Mouse (Mus musculus) cerebellum, adult 8-10 months (tissue): ENCODE data around the gene Lrrc25.
A peak's percentile ranks its signal among the peaks of the same experiment; 100 is the strongest.

Source experiments
- DNase-seq: peaks from one replicate; pipeline ENCODE4 v3.0.0; 2022

The Lrrc25 gene

DNA sequence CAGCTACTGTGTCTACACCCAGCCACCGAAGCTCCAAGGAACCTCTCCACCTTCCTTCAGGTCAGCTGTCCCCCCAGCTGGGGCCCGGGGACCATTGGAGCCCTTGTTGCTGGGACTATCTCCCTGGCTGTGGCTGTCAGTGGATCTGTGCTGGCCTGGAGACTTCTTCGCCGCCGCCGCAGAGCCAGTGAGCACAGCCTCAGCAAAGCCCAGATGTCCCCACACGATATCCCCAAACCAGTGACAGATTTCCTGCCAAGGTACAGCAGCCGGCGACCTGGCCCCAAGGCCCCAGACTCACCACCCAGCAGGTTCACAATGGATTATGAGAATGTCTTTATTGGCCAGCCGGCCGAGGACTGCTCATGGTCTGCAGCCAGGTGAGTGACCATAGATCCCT lies 2.0 kb downstream of the Lrrc25 start:
- no peak for DNase-seq

DNA sequence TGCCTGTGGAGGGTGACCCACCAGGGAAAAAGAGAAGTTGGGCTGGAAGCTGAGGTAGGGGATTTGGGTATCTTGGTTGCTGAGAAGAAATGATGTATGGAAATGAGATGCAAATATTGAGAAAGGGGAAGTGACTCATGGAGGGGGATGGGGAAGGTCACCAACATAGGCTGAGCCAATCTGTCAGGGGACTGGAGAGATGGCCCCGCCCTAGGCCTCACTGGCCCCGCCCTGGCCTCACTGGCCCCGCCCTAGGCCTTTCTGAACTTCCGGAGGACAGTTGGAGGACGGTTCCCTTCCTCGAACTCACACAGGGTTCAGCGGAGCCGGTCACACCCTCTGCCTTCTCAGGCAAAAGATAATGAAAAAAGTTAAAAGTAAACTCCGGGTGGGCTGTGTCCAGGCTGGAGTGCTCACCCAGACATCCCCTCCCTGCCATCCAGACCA lies 3.0 kb downstream of the Lrrc25 start:
- DNase-seq = no peak

DNA sequence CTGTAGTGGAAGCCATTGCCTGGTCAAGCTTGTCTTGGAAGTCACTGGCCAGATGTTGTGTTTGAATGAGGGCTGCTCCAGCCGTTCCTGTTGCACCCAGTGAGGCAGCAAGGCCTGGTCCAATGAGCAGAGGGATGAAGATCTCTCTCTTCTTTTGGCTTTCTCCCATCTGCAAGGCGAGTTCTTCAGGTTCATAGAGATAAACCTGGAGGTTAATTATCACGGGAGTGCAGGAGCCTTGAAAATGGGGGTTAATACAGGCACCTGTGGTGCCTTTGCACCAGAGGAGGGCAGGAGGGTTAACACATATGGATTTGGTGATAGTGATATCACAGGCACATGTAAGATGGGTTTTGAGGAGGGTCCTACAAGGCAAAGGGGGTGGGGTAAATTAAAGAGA lies 6.3 kb downstream of the Lrrc25 start:
- DNase-seq = no peak

DNA sequence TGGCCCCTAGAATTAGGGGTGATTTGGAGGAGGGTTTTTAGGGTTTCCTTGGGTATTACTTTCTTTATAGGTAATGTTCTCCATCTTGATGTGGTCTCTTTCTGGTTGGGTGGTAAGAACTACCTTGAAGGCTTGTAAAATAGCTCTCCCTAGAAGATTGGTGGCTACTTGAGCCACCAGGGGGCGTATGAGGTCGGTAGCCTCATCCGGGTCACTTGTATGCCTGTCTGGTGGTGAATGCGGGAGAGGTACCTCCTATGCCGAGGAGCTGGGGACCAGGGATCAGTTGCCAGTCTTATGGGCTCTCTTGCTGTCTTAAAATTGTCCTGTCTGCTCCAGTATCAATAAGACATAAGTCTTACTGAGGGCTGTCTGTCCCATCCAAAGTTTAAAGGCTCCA lies 9.1 kb downstream of the Lrrc25 start:
- no peak for DNase-seq

DNA sequence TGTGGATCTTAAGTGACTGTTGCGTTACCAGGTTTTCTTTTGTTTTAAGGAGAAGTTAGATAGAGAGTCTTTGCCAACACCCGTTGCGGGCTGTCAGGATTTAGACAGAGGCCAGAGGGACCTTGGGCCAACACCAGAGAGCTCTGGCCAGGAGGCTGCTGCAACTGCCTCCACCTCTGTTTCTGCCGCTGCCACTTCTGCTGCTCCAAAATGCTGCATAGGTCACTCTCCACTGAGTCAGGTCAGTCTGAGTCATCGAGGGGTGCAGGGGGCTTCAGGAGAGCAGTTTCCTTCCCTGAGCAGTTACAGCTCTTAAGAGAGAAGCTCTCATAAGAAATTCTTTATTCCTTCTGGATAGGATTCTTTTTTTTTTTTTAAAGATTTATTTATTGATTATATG lies 11.1 kb downstream of the Lrrc25 start:
- no peak for DNase-seq

DNA sequence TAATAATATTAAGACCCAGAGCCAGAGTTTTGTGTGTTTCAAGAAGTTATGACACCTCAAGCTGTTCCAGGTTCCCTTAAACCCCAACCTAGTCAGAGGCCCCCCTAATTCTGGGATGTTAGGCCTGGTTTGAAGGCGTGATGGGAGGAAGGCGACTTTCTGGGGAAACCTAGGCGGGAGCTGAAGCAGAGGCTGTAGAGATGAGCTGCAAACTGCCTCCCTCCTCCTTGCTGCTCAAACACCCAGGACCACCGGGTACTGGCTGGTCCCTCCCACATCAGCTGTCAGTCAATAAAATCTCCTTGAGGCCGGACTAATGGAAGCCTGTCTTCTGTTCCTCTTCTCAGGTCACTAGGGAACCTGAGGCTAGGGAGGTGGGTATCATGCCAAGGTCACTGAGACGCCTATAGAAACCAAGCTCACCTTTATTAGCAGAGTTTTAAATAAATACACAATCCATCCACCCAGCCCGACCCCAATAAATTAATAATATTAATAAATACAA lies 13.1 kb downstream of the Lrrc25 start:
- no peak for DNase-seq

DNA sequence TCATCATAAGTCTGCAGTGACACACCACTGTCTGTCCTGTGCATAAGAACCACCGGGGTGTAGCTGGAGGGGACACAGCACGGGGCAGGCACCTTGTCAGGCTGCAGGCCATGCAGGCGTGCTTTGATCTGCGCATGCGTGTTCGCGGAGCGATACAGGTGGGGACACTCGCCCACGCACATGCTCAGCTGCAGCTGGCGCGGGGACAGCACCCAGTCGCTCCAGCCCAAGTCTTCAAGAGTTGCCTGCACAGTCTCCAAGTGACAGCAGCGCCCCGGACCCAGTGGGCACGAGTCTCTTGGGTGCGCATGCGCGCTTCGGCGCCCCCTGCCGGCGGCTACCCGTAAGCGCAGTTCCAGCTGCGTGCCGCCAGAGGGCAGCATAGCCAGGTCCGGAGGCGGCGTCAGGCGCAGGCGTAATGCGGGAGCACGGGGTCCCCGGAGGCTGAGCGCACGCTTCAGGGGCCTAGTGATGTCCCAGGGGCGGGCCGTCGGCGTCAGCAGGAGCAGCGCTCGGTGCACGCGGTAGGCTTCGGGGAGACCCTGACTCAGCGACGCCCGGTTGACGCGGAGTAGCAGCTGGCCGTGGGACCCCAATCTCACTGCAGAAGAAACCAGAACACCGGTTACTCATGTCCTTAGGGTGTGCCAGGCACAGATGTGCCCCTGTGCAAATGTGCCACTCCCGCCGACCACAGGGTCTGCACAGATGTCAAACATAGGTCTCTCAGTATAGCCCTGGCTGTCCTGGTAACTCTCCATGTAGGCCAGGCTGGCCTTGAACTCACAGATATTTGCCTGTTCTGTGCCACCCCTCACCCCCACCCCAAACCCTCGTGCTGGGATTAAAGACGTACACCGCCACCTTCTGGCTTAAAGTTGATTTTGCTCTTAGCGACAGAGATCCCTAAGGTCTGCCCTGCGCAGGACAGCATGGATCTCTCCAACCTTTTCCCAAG lies 13.9 kb downstream of the Lrrc25 start:
- peak; percentile 96 for DNase-seq

DNA sequence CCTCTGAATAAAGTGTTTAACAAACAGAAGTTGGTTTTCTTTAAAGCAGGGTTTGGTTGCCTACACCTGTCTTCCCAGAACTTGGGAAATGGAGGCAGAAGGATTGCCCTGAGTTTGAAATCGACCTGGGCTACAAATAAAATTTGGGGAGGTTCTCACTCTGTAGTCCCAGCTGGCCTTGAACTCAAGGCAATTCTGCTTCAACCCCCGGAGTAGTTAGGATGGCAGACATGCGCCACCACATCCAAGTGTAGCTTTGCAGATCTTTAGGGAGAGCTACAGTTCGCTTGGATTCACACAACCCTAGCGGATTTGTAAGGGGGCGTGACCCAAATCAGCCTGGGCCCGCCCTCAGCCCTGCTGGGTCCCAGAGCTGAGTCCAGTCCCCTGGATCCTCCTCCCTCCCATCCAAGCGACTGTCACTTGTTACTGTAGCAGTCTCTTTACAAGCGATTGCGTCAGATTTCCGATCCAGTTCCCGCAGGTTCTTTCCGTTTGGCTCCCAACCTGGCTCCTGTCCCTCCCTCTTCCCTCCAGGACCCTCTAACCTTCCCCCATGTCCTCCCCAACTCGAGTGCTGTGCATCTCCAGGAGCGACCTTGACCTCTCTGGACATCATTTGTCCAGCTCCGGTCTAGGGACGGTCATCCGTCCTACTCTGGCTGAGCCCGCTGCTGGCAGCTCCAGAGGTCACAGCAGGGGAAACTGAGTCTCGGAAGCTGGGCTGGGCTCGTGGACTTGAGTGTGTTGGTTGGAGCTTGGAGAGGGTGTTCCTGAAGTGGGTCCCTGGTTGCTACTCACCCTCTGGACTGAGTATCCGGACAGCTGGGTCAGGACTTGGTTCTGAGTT lies 14.8 kb downstream of the Lrrc25 start:
- no peak for DNase-seq

DNA sequence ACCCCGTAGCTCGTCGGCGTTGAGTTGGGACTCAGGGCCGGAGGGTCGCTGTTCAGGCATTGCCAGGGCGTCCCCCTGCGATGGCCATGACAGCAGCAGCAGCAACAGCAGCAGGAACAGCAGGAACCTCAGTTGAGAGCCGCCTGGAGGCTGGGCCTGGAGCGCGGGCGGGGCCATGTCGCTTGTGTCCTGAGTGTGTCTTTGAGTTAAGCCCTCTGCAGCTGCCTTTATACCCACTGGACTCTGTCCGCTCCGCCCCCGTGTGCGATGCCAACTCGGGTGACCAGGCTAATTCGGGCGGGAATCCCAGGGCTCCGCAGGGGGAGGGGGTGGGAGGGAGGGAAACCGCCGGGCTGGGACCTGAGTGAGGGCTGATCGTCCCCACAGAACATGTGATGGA lies 15.5 kb downstream of the Lrrc25 start:
- DNase-seq = no peak

DNA sequence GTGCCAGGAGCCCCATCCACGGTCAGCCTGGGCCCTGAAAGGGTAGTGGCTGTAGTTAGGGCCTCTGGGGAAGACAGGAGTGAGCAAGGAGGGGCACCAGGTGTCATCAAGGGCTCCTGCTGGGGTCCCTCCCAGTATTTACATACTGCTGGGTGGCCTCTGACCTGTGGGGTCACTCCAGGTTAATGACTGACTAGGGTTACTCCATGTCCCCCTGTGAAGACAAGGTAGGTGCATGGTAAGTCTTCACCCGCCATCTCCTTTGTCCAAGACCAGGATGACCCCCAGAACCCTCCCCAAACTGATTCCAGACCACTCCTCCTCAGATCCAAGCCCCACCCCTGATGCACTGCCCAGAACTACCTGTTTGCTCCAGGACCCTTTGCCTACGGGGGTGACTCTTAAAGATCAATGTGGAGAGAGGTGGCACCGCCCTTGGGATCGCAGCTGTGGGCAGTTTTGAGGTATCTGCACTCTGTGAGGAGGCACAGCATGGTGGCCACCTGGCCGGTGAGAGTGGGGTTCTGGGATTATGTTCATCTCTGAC lies 16.5 kb downstream of the Lrrc25 start, which contains the start of gene Gdf15:
Gene Gdf15, minus strand, starts transcription at position 111 of the 547 bp plus-strand sequence.
- no peak for DNase-seq

DNA sequence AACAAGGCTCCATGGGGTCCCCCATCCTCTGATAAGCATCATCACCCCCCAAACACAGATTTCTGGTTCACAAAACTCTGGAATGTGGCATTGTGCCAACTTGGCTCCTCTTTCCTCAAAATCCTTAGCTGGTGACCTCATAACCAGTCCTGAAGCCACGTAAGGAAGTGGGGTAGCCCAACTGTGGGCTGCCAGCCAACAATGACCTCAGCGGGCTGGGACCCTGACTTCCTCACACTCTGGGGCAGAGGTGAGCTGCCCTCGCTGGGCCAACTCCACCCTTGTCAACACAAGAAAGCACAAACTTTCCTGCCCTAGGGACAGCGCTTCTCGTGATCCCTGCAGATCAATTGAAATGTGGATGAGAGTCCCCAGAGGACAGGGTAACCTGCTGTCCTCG lies 18.1 kb downstream of the Lrrc25 start:
- no peak for DNase-seq

DNA sequence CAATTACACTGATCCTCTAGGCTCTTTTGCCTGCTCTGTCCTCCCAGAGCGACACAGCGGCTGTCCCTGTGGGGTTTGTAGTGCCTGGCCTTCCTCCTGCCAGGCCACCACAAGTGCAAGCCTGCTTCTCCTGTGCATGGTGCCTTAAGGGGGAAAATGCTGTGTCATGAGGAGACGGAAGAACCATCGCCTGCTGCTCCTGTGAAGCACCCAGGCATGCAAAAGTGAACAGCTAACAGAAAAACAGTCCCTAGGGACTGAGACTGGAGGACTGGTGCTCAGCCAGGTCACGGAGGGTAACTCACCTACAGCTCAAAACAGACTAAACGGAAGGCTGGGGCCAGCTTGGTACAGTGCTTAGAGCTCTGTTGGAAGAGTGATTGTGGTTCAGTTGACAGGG lies 19.6 kb downstream of the Lrrc25 start:
- DNase-seq = no peak

DNA sequence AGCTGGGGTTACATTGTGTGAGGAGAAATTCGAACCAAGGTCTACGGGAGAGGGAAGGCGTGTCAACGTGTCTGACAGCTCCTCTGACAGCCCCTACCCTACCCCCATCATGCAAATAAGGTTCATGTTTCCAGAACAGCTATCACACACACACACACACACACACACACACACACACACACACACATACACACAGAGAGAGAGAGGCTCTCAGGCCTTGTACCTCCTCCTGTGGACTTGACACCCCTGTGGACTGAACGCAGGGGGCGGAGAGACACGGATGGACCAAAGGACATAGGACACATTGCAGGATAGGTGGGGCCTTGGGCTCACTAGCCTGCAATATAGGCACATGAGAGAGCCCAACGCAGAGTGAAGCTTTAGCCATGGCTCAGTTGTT lies 20.9 kb downstream of the Lrrc25 start:
- no peak for DNase-seq

DNA sequence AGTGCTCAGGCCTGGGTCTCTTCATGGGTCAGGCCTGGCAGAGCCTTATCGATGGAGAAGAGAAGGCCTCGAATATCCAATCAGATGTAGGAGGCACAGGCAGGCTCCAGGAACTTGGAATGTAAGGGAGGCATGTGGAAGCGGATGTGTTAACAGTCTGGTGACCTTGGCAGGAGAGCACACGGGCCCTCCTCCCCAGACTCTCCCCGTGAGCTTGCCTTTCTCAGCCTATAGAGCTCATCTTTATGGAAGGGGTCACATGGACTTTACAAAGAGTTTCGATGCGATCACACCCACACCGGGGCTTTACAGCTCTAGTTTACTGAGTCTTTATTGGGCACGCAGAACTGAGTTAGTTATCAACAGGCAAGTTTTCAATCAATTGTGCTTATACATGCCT lies 22.8 kb downstream of the Lrrc25 start:
- no peak for DNase-seq

DNA sequence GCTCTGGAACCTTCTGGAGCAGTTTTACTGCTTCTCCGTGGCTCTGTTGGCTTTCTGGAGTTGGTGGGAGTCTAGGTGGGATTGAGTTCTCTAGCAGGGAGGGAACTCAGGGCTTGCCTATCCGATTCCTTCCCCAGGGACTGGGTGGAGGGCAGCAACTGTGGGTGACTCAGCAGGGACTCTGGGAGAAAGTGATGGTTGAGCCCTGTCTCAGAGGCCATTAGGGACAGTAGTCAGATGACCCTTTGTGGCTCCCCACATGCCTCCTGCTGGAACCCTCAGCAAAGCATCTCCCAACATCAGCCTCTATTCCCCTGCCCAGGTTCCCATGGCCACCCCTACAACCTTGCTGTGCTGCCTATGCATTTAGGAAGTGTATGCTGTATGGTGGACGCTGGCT lies 27.1 kb downstream of the Lrrc25 start:
- DNase-seq = no peak

DNA sequence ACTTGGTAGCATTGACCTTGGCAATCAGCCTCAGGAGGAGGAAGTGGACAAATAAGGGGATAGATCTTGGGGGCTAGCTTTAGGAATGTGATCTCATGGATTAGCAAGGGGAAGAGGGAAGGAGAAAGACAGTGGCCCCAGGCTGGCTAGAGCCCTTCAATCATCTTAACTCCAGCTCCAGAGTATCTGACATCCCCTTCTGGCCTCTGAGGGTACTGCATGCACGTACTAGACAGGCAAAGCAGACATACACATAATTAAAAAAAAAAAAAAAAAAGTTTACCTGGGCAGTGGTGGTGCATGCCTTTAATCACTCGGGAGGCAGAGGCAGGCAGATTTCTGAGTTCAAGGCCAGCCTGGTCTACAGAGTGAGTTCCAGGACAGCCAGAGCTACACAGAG lies 28.1 kb downstream of the Lrrc25 start:
- no peak for DNase-seq

DNA sequence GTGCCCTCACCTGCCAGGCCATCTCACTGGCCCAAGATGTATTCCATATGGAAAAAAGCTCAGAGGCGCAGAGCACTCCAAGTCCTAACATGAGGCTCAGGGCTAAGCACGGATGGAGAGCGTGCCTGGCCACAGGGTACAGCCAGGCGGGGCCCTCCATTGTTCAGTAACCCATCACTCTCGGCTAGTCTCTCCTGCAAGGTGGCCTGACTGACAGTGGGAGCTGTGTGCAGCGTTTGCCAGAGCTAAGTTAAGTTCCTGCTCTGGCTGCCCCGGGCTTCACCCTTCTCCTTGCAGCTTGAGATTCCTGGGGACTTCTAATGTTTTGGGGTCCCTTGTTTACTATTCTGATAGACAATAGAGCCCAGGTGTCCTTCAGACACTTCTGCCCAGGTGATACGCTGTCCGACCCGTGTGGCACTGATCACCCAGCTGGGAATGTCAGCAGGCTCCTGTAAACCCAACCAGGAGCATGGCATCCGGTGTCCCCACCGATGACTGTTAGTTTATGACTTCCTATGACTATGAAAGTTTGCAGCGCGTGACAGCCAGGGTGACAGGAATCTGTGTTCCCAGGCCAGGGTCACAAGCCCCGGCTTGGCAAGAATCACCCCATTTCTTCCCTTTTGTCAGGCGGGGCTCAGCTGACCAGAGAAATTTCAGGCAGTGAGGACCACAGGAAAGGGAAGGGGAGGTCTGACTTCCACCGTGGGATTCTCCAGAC lies 29.7 kb downstream of the Lrrc25 start:
- no peak for DNase-seq

DNA sequence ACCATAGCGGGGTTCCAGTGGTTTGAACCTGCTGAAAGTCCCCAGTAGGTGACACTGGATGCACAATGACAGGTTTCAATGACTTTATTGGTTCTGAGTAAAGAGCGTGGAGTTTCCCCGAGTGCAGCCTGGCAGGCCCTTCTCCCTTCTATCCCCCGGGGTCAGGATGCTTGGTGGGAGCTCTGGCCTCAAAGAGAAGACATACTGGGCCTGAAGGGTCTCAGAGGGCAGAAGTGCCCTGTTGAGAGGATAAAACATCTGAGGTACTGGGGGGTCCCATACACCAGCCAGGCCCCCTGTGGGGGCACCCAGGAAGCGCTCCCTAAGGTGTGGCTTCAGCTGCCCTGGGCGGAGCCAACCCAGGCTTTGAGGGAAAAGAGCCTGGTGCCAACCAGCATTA lies 30.4 kb downstream of the Lrrc25 start:
- no peak for DNase-seq

DNA sequence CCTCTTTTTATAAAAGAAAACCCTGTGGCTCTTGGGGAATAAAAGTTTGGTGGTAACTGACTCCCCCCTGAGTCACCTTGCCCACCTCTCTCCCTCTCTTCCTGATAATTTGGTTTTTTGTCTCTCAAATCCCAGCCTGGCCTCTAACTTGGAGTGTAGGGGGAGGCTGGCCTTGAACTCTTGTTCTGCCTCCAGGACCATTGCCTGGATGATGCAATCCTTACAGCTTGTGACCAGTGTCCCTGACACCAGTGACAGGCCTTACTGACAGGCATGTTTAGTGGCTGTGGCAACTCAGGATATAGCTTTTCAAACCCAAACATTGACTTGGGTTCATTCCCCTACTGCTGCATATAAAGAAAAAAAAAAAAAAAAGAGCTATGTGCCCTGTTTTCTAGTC lies 30.8 kb downstream of the Lrrc25 start:
- DNase-seq = no peak

DNA sequence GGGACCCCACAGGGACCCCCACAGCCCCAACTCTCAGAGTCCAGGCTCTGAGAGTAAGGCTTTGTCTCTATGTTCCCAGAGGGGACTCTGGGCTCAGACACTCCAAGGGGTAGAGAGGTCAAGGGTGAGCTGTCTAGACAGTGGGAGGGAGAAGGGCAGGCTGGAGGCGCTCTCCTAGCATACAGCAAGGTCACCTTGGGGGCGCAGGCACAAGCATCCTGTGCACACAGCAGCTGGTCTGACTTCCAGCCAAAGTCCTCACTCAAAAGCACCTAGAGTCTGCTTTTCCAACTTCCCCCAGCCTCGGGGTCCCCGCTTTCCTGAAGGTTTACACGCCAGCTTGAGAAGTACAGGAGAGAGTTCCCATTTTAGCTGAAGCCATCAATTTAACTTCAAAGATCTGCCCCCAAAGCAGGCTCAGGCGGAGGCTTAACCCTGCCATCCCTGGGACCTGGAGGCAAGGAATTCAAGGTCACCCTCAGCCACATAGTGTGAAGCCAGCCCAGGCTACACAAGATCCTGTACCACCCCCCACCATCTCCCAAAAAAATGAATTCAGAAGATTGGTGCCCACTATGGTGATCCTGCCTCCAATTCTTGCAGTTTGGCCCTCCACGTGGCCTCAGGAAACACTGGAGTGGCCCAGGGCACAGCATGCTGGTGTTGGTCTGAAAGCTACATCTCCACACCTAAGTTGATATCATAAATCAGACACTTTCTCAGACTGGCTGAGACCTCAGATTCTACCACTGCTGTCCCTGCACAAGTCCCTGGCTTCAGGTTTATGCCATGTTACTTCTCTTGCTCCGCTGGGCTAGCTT lies 31.6 kb downstream of the Lrrc25 start:
- DNase-seq = no peak

DNA sequence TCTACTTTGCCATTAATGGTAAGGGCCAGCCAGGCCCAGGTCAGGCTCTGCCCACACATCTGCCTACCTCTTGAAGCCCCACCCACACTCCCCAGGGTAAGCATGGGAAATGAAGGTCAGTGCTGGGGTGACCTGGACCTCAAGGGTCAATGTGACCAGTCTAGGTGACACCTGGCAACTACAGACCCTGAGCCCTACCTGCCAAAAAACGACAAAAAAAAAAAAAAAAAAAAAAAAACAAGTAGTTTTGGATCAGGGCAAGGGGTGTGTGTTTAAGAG lies 32.1 kb downstream of the Lrrc25 start:
- no peak for DNase-seq

DNA sequence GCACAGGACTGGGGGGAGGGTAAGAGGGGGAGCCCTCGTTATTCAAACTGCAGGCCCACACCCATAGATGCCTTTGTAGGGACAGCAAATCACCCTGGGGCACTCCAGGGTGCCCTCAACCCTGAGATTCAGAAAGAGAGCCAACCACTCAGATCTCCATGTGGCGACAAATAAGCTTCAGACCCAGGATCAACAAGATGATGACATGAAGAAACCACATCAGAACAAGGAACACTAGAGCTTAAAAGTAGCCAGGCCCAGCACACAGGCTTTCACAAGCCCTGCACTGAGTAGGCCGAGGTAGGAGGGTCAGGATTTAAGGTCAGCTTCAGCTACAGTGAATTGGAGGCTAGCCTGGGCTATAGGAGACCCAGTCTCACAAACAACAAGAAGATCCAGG lies 33.0 kb downstream of the Lrrc25 start:
- DNase-seq = no peak
